ENCODE assay signal across 14 mouse cellular contexts in genomic region chr12:69469004-69469403, GRCm38 (mm10).
"Had no signal": no experiment of that assay in that cellular context is flagged by ENCODE, and none has a peak within 500 bp of the region (broad histone marks: within the 10 kb centered on the region; RNA-seq: fewer than 3 reads in every experiment).

No protein-coding gene starts in this region.

- H3K4me1 ChIP-seq: liver, embryonic 12.5 days had no signal

- H3K9me3 ChIP-seq: limb, embryonic 10.5 days; liver, embryonic 12.5 days; midbrain, embryonic 13.5 days; stomach, embryonic 15.5 days had no signal

- H3K36me3 ChIP-seq: limb, embryonic 10.5 days; liver, embryonic 12.5 days; midbrain, embryonic 13.5 days; stomach, embryonic 15.5 days had no signal

- H3K9ac ChIP-seq: liver, embryonic 12.5 days; midbrain, embryonic 13.5 days; stomach, embryonic 15.5 days had no signal

- ATAC-seq: intestine, postnatal 0 days; liver, embryonic 12.5 days; midbrain, embryonic 13.5 days had no signal

- H3K27ac ChIP-seq: left cerebral cortex, adult 2 months; limb, embryonic 10.5 days; liver, embryonic 12.5 days; midbrain, embryonic 13.5 days; stomach, embryonic 15.5 days had no signal

- H3K4me2 ChIP-seq: liver, embryonic 12.5 days; midbrain, embryonic 13.5 days; stomach, embryonic 15.5 days had no signal

- DNase-seq: kidney, adult 8-10 months; kidney, postnatal 25 days; lung, postnatal 36 days; right cerebral cortex, adult 18-20 months; right cerebral cortex, postnatal 25 days; thymus, adult 2 months; thymus, postnatal 25 days had no signal

- H3K4me3 ChIP-seq: left cerebral cortex, adult 2 months; limb, embryonic 10.5 days; liver, embryonic 12.5 days; megakaryocyte, embryonic 14.5 days; midbrain, embryonic 13.5 days; stomach, embryonic 15.5 days had no signal

- H3K27me3 ChIP-seq: liver, embryonic 12.5 days; midbrain, embryonic 13.5 days; stomach, embryonic 15.5 days had no signal
